Mouse (Mus musculus) brain, embryonic 14.5 days (tissue): ENCODE data around the gene Lrpprc.

ENCODE experiments used
- CTCF ChIP-seq: fragments of 200-500 bp; IDR thresholded peaks from 2 replicates; pipeline ENCODE4 v1.5.1; 2012; ENCODE audit warnings: inconsistent platforms, mild to moderate bottlenecking, moderate library complexity, borderline replicate concordance; ENCODE audit not compliant: insufficient read depth, insufficient read length; ENCODE audit errors: extremely low read depth
- POLR2A ChIP-seq: fragments of 200-500 bp; IDR thresholded peaks from 2 replicates; pipeline ENCODE4 v1.6.1; 2012; ENCODE audit warnings: mild to moderate bottlenecking, inconsistent platforms, borderline replicate concordance; ENCODE audit not compliant: poor library complexity, insufficient read depth, insufficient read length, severe bottlenecking; ENCODE audit errors: extremely low read depth

DNA sequence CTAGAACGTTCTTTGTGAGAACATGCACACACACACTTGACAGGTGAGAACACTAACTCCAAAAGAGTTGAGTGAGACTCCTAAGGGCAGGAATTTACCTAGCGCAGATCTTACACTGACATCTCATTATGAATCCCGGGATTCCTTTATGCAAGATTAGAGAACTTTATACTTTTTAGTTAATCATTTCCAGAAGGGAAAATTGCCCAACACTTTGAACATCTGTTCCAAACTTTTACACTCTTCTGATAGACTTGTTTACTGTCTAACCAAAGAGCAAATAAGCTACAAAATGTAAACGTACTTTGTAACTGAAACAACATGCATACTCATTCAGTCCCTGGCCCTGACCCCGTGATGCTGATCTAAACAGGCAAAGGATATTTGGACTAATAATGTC, 101.3 kb downstream of the Lrpprc start:
- TF ChIP-seq CTCF = no peak
- TF ChIP-seq POLR2A = no peak
